Mouse (Mus musculus) liver, postnatal 0 days (tissue): ENCODE results near the gene Gatb. TPM values are rescaled to one million over a fixed set of nuclear protein-coding genes. Genes with fewer than 3 reads are reported as not detected.
A peak's percentile ranks its signal among the peaks of the same experiment; 100 is the strongest.

Experiments used
- ATAC-seq: fragments of 200-750 bp; cut with Nextera tagmentation; 2 replicates; pipeline ENCODE4 v1.8.0; 2017; ENCODE audit warnings: mild to moderate bottlenecking, moderate library complexity
- DNase-seq: peaks from one replicate; pipeline ENCODE4 v3.0.0-alpha.2; 2016
- H3K27ac ChIP-seq: fragments of 300-500 bp; sonication (generic); 2 replicates; pipeline ENCODE4 v1.5.1; 2014; ENCODE audit warnings: antibody characterized with exemption, moderate library complexity, mild to moderate bottlenecking, low read depth
- H3K27me3 ChIP-seq: fragments of 300-500 bp; sonication (generic); 2 replicates; pipeline ENCODE4 v1.6.1; 2014; ENCODE audit warnings: low read length, control low read depth, mixed read lengths; ENCODE audit not compliant: insufficient read depth
- H3K36me3 ChIP-seq: fragments of 300-500 bp; sonication (generic); replicated peaks from 2 replicates; pipeline ENCODE4 v1.6.1; 2014; ENCODE audit warnings: mild to moderate bottlenecking, control low read depth, low read length, moderate library complexity, mixed read lengths; ENCODE audit not compliant: insufficient read depth
- H3K4me1 ChIP-seq: fragments of 300-500 bp; sonication (generic); 2 replicates; pipeline ENCODE4 v1.6.1; 2014; ENCODE audit warnings: antibody characterized with exemption, mild to moderate bottlenecking, control low read depth; ENCODE audit not compliant: insufficient read depth
- H3K4me2 ChIP-seq: fragments of 300-500 bp; sonication (generic); 2 replicates; pipeline ENCODE4 v1.6.1; 2014; ENCODE audit warnings: low read depth, mild to moderate bottlenecking, low read length, moderate library complexity, mixed read lengths
- H3K4me3 ChIP-seq: fragments of 300-500 bp; sonication (generic); 2 replicates; pipeline ENCODE4 v1.5.1; 2014; ENCODE audit warnings: low read depth, low read length
- H3K9ac ChIP-seq: fragments of 300-500 bp; sonication (generic); replicated peaks from 2 replicates; pipeline ENCODE4 v1.6.1; 2014; ENCODE audit warnings: mild to moderate bottlenecking, moderate library complexity
- H3K9me3 ChIP-seq: fragments of 300-500 bp; sonication (generic); 2 replicates; pipeline ENCODE4 v1.6.1; 2016; ENCODE audit warnings: mild to moderate bottlenecking, control low read depth, low read length, mixed read lengths
- CTCF ChIP-seq: sonication (generic); IDR thresholded peaks from 2 replicates; pipeline ENCODE4 v1.5.1; 2016; ENCODE audit warnings: antibody characterized with exemption, low read depth
- EP300 ChIP-seq: IDR thresholded peaks from 2 replicates; pipeline ENCODE4 v1.6.1; 2016; ENCODE audit warnings: antibody characterized with exemption, low read depth, mild to moderate bottlenecking
- WGBS: fragments of 180-500 bp; shearing (Covaris S2); extraction: QIAGEN DNeasy Blood & Tissue Kit; methylation state at CpG from one replicate; pipeline ENCODE4 v1.1.7; 2014; ENCODE audit not compliant: insufficient replicate concordance; 5-methylcytosine and 5-hydroxymethylcytosine counted together
- polyA plus RNA-seq: library from polyadenylated mRNA; unstranded; fragments of >200 nt; fragmentation: Nextera tagmentation; extraction: Ambion mirVana; gene quantifications from 2 replicates; pipeline ENCODE4 v1.2.1, GENCODE M21; 2015

Gatb gene
- polyA plus RNA-seq, 1 experiment from 2014 or later, result 14.6 TPM

DNA sequence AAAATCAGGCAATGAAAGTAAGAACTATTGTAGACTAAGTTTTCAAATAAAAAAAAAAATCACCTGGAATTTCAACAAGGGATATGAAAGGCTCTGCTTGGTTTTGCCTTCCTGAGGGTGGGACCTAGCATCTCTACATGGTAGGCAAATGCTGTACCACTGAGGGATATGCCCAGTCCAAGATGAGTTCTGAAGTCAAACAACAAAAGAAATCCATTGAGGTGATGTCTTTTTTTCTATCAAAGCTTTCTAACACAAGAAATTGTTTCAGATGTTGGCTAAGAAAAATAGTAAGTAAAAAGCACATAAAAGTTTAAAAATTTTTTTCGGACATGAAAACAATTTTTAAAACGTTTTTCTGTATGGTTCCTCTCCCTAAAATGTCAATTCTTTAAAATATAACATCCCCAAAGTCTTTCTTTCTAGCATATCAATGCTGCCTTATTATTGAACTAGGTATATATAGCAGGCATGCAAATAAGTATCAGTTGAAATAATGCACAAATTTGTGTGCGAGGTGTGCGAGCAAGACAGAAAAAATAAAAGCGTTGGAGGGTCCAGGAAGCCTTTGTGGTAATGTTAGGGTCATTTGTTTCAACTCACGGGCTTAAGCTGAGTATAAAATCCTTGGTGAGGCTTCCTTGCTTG is 579 bp upstream of the Gatb start:
- Histone ChIP-seq H3K27me3 (no peaks in the 10 kb centered on the region), H3K36me3 (peaks cover 9% of the 10 kb centered on the region; the same call in 1 of the 2 replicates), H3K27ac (no peak overlapping the region), H3K4me3 (peak overlapping the region; percentile 84), H3K4me2 (peak overlapping the region; percentile 93), H3K4me1 (peaks cover 4% of the 10 kb centered on the region), H3K9me3 (no peaks in the 10 kb centered on the region), H3K9ac (peak overlapping the region; percentile 17; the same call in 1 of the 2 replicates)
- no peak for DNase-seq
- peak; percentile 1; the same call in 1 of the 2 replicates for ATAC-seq
- 20% methylated on average over 6 of the region's 6 CpGs for WGBS
- TF ChIP-seq CTCF, result no peak
- no peak for TF ChIP-seq EP300

DNA sequence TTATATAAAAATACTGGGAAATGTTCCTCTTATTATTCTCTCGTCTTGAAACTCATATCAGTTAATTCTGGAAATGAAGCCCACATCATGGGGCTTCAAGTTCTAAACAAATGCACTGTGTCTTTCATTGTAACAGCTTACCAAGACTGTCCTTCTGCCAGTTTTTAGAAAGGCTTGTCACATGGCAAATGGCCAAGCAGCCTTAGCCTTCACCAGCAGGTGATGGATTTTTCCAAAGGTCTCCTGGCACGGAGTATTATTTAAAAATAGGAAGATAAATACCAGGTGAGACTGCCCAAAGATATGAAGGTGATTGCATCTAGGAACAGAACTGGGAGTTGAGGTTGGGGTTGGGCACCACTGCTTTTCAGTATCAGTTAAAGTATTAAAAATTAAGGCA is 8.8 kb downstream of the Gatb start:
- no peak for TF ChIP-seq CTCF
- TF ChIP-seq EP300, result no peak
- 68% methylated on average over 2 of the region's 2 CpGs for WGBS
- ATAC-seq, result no peak
- H3K4me3 ChIP-seq, result no peak overlapping the region
- no peak overlapping the region for H3K27ac ChIP-seq
- H3K4me2 ChIP-seq, result no peak overlapping the region
- H3K9me3 ChIP-seq, result no peaks in the 10 kb centered on the region
- DNase-seq, result no peak
- H3K9ac ChIP-seq, result no peak overlapping the region
- H3K36me3 ChIP-seq, result peaks cover 6% of the 10 kb centered on the region; the same call in 1 of the 2 replicates
- H3K27me3 ChIP-seq, result no peaks in the 10 kb centered on the region
- peaks cover 5% of the 10 kb centered on the region; the same call in 1 of the 2 replicates for H3K4me1 ChIP-seq

DNA sequence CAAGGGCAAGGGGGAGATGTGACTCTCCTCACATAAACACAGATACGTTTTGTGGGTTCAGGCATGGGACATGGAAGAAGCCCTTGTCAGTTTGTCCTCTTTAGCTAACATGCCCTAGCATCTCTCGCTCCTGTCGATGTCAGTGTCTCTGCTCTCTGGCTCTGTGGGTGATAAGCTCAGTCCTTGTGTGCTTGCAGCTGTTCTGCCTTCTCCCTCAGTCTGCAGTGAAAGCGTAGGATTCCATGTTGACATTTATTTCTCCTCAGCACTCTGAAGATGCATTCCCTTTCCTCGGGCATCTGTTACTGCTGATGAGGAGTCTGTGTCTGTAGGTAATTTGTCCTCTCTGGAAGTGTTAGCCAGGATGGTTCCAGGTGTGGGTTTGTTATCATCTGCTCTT is 9.3 kb downstream of the Gatb start:
- no peaks in the 10 kb centered on the region for H3K27me3 ChIP-seq
- peaks cover 5% of the 10 kb centered on the region; the same call in 1 of the 2 replicates for H3K4me1 ChIP-seq
- H3K27ac ChIP-seq, result no peak overlapping the region
- TF ChIP-seq CTCF, result no peak
- no peak for TF ChIP-seq EP300
- no peaks in the 10 kb centered on the region for H3K9me3 ChIP-seq
- H3K4me3 ChIP-seq, result no peak overlapping the region
- no peak overlapping the region for H3K9ac ChIP-seq
- peaks cover 2% of the 10 kb centered on the region; the same call in 1 of the 2 replicates for H3K36me3 ChIP-seq
- no peak overlapping the region for H3K4me2 ChIP-seq
- DNase-seq (no peak), ATAC-seq (no peak)
- WGBS, result 72% methylated on average over 5 of the region's 5 CpGs

DNA sequence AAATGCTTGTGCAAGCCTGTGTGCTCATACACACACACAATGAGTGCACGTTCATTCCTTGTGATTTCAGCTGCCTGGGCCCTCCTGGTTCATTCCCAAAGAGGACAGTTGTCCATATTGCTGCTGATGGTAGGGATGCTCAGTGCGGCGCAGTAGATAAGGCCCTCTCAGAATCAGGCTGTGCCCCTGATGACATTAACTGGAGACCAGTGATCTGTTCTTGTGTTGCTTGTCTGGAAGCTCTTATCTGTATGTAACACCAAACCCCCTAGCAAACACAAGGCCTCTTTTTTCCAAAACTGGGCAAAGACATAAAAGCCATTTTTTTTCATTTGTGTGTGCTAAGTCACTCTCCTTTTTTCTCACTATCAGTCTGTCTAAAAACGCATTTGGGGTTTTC is 11.0 kb downstream of the Gatb start:
- ATAC-seq (peak; percentile 77), DNase-seq (no peak)
- Histone ChIP-seq H3K9ac (no peak overlapping the region), H3K4me3 (no peak overlapping the region), H3K27ac (no peak overlapping the region), H3K27me3 (no peaks in the 10 kb centered on the region), H3K4me1 (peaks cover 5% of the 10 kb centered on the region; the same call in 1 of the 2 replicates), H3K36me3 (no peaks in the 10 kb centered on the region; the same call in 1 of the 2 replicates), H3K9me3 (no peaks in the 10 kb centered on the region), H3K4me2 (no peak overlapping the region)
- 64% methylated on average over 4 of the region's 4 CpGs for WGBS
- TF ChIP-seq EP300 (peak; percentile 61; the same call in 1 of the 2 replicates), CTCF (no peak)

DNA sequence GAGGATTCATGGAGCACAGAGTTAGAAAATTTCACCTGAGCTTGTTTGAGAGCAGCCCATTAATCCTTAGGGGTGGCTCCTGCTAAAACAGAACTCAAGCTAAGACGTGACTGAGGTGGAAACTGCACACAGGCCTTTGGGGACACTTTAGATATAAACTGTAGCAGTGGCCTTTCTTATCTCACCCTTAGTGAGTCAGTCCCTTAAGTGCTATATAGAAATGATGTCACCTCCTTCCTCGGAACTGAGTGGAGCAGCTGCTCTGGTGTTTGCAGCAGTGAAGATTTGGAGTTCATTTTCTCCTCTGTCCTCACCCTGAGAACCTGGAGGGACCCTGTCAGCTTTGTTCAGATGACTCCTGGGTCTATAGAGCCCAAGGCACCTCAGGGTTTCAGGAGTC is 14.8 kb downstream of the Gatb start:
- WGBS, result 43% methylated on average over 2 of the region's 2 CpGs
- no peaks in the 10 kb centered on the region for H3K27me3 ChIP-seq
- DNase-seq, result no peak
- H3K9me3 ChIP-seq, result no peaks in the 10 kb centered on the region
- no peak overlapping the region for H3K4me2 ChIP-seq
- no peak overlapping the region for H3K27ac ChIP-seq
- TF ChIP-seq CTCF (no peak), EP300 (no peak)
- no peaks in the 10 kb centered on the region for H3K4me1 ChIP-seq
- no peaks in the 10 kb centered on the region for H3K36me3 ChIP-seq
- peak; percentile 71 for ATAC-seq
- no peak overlapping the region for H3K9ac ChIP-seq
- H3K4me3 ChIP-seq, result no peak overlapping the region

DNA sequence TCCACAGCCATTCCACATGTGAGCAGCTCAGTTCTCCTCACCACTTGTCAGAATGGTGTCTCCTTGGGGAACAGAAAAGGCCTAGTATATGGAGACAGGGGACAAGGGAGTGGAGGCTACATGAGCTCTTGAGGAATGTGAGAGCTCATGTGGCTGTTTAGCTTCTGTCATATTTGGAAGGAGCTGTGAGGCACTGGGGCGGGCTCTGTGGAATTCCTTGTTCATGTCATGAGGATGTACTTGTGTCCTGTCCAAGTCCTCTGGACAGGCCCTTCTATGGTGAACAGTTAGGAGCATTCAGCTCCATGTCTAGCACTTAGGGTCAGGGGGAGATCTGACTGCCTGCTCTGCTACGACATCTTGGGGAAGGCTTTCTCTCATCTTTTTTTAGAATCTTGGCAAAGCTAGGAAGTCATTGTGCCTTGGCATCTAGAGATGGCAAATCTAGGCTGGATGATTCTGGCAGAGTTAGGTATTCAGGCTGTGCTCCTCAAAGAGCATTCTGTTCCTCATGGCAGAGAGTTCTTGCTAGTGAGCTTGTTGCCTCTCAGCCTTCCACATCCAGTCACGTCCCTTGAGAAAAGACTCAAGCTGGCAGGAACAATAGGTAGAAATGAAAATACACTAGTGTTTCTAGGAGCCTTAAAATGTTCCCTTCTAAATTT is 16.3 kb downstream of the Gatb start:
- H3K36me3 ChIP-seq, result no peaks in the 10 kb centered on the region
- no peak overlapping the region for H3K4me2 ChIP-seq
- no peaks in the 10 kb centered on the region for H3K9me3 ChIP-seq
- no peaks in the 10 kb centered on the region for H3K4me1 ChIP-seq
- DNase-seq, result no peak
- no peak overlapping the region for H3K9ac ChIP-seq
- H3K27ac ChIP-seq, result no peak overlapping the region
- no peak for ATAC-seq
- no peaks in the 10 kb centered on the region for H3K27me3 ChIP-seq
- H3K4me3 ChIP-seq, result no peak overlapping the region
- no peak for TF ChIP-seq EP300
- TF ChIP-seq CTCF, result no peak
- 89% methylated on average over 3 of the region's 3 CpGs for WGBS
